Mouse (Mus musculus) naive thymus-derived CD4-positive, alpha-beta T cell, adult 5 months (primary cell): ENCODE data around the gene Hist1h1e. TPM values are rescaled to one million over a fixed set of nuclear protein-coding genes. Genes with fewer than 3 reads are reported as not detected.

Source experiments
- polyA plus RNA-seq: library from polyadenylated mRNA; unstranded; fragments of 100-300 nt; shearing (Covaris generic); gene quantifications from one replicate; pipeline ENCODE4 v1.2.1, GENCODE M21; 2017

The Hist1h1e gene
- 7.9 TPM for polyA plus RNA-seq

DNA sequence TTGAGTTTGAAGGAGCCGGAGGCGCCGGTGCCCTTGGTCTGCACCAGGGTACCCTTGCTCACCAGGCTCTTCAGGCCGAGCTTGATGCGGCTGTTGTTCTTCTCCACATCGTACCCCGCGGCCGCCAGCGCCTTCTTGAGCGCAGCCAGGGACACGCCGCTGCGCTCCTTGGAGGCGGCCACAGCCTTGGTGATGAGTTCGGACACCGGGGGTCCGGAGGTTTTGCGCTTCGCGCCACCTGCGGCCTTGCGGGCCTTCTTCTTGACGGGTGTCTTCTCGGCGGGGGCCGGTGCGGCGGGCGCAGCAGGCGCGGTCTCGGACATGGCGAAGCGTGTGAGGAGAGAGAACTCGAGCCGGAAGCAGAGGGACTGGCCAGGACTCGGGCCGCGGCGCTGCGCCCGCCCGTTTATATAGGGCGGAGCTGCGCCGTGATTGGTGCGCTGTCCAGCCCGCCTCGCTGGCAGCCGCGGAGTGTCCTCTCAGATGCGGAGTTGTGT, at the start of gene Hist1h1e:
Gene Hist1h1e (minus strand): TSS at position 384 of the 497 bp plus-strand sequence.

GRCm38 (mm10) chr13:23620733-23621531, 1.4 kb downstream of the Hist1h1e start, which contains the start of gene Hist1h2be:
Gene Hist1h2be, minus strand, starts transcription at chr13:23621124.

DNA sequence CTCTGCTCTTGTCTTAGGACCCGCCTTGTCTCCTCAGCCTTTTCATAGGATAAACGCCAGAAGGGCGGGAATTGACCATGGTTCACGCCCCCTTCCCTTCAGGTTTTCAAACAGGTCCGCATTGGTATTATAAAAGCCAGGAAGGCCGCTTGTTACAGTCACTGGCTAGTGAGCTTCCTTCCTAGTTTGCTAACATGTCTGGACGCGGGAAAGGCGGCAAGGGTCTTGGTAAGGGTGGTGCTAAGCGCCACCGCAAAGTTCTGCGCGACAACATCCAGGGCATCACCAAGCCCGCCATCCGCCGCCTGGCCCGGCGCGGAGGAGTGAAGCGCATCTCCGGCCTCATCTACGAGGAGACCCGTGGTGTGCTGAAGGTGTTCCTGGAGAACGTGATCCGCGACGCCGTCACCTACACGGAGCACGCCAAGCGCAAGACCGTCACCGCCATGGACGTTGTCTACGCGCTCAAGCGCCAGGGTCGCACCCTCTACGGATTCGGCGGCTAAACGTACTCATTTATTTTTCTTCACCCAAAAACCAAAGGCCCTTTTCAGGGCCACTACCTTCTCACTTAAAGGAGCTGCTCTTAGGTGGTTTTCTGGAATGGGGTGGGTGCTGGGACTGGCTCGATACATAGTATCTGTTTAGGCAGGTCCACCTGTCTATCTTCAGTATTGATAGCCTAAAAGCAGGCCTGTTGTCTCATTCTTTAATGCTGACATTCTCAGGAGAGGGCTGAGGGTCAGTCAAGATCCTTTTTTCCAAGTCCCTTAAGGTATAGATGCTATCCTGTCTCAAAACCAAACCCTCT, 40.7 kb downstream of the Hist1h1e start, which contains the start of gene Hist1h4d:
Gene Hist1h4d (plus strand): TSS at position 191 of the 811 bp plus-strand sequence.

GRCm38 (mm10) chr13:23575271-23575851, 47.0 kb downstream of the Hist1h1e start, which contains the start of gene Hist1h3d:
Gene Hist1h3d, plus strand, starts transcription at chr13:23575763.

GRCm38 (mm10) chr13:23573898-23574524, 48.3 kb downstream of the Hist1h1e start, which contains the start of the genes Hist1h2bf and Hist1h2ad:
Gene Hist1h2bf, minus strand, starts transcription at chr13:23574196.
Gene Hist1h2ad, plus strand, starts transcription at chr13:23574381.

DNA sequence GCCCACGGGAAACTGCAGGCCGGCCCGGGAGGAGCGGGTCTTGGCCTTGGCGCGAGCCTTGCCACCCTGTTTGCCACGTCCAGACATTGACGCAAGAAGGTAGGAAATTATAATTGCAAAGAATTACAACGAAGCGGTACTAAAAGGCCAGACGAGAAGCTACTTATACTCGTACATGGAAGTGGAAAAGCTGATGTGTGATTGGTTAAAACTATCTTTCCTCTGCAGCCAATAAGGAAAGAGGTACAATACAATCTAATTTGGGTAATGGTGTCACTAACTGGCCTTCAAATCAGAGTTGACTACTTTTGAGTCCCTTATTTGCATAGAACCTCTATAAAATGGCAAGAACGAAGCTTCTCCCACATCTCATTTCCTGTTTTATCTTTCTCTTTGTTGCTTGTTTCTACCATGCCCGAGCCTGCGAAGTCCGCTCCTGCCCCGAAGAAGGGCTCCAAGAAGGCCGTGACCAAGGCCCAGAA, 51.3 kb downstream of the Hist1h1e start, which contains the start of the genes Hist1h2ae and Hist1h2bg:
Gene Hist1h2ae (minus strand): TSS at position 199 of the 482 bp plus-strand sequence.
Gene Hist1h2bg (plus strand): TSS at position 375 of the 482 bp plus-strand sequence.

Other genes starting within 250 kb of the Hist1h1e start
- 18.0 TPM for gene Abt1, start 198.7 kb downstream of the Hist1h1e start, polyA plus RNA-seq
- gene Btn1a1, start 156.7 kb downstream of the Hist1h1e start, polyA plus RNA-seq: not detected
- not detected for gene Btn2a2, start 133.7 kb downstream of the Hist1h1e start, polyA plus RNA-seq
- 6.2 TPM for gene Hist1h4h, start 91.5 kb downstream of the Hist1h1e start, polyA plus RNA-seq
- not detected for gene Hist1h2af, start 88.7 kb downstream of the Hist1h1e start, polyA plus RNA-seq
- not detected for gene Hist1h3g, start 87.1 kb downstream of the Hist1h1e start, polyA plus RNA-seq
- 0.42 TPM for gene Hist1h2bh, start 79.2 kb downstream of the Hist1h1e start, polyA plus RNA-seq
- 1.5 TPM for gene Hist1h3f, start 78.5 kb downstream of the Hist1h1e start, polyA plus RNA-seq
- not detected for gene Hist1h4f, start 70.9 kb downstream of the Hist1h1e start, polyA plus RNA-seq
- 0.37 TPM for gene Hist1h1d, start 69.3 kb downstream of the Hist1h1e start, polyA plus RNA-seq
- gene Hist1h3e, start 60.2 kb downstream of the Hist1h1e start, polyA plus RNA-seq: 5.2 TPM
- gene Hist1h2ae, start 51.3 kb downstream of the Hist1h1e start, polyA plus RNA-seq: 1.9 TPM
- gene Hist1h2bg, start 51.2 kb downstream of the Hist1h1e start, polyA plus RNA-seq: 1.2 TPM
- gene Hist1h2bf, start 48.4 kb downstream of the Hist1h1e start, polyA plus RNA-seq: not detected
- not detected for gene Hist1h2ad, start 48.2 kb downstream of the Hist1h1e start, polyA plus RNA-seq
- 0.40 TPM for gene Hist1h3d, start 46.8 kb downstream of the Hist1h1e start, polyA plus RNA-seq
- gene Hist1h4d, start 41.0 kb downstream of the Hist1h1e start, polyA plus RNA-seq: 19.6 TPM
- 1.4 TPM for gene Hist1h2be, start 1.4 kb downstream of the Hist1h1e start, polyA plus RNA-seq
- 2.4 TPM for gene Hist1h2ac, start 61.4 kb upstream of the Hist1h1e start, polyA plus RNA-seq
- gene Hist1h2bc, start 61.6 kb upstream of the Hist1h1e start, polyA plus RNA-seq: 9.8 TPM
- gene Hist1h1t, start 73.3 kb upstream of the Hist1h1e start, polyA plus RNA-seq: not detected
- 9.2 TPM for gene Hist1h4c, start 75.9 kb upstream of the Hist1h1e start, polyA plus RNA-seq
- not detected for gene Hfe, start 88.3 kb upstream of the Hist1h1e start, polyA plus RNA-seq
- gene Hist1h1c, start 116.2 kb upstream of the Hist1h1e start, polyA plus RNA-seq: 41.7 TPM
- gene Hist1h3c, start 123.0 kb upstream of the Hist1h1e start, polyA plus RNA-seq: not detected
- not detected for gene Hist1h2bb, start 124.2 kb upstream of the Hist1h1e start, polyA plus RNA-seq
- gene Hist1h2ab, start 128.6 kb upstream of the Hist1h1e start, polyA plus RNA-seq: 1.9 TPM
- not detected for gene Hist1h3b, start 129.7 kb upstream of the Hist1h1e start, polyA plus RNA-seq
- 7.2 TPM for gene Hist1h4b, start 134.5 kb upstream of the Hist1h1e start, polyA plus RNA-seq
- gene Hist1h4a, start 138.7 kb upstream of the Hist1h1e start, polyA plus RNA-seq: 1.1 TPM
- gene Hist1h3a, start 139.8 kb upstream of the Hist1h1e start, polyA plus RNA-seq: 5.4 TPM
- not detected for gene Hist1h1a, start 141.1 kb upstream of the Hist1h1e start, polyA plus RNA-seq
- gene Trim38, start 147.4 kb upstream of the Hist1h1e start, polyA plus RNA-seq: not detected
- not detected for gene Slc17a2, start 184.4 kb upstream of the Hist1h1e start, polyA plus RNA-seq
- not detected for gene Slc17a3, start 216.9 kb upstream of the Hist1h1e start, polyA plus RNA-seq
- not detected for gene Slc17a1, start 245.2 kb upstream of the Hist1h1e start, polyA plus RNA-seq